Mouse (Mus musculus): ENCODE measurements at regions not wholly inside any gene's neighbourhood (a gene's known extent, or its start where the extent isn't known, plus 50 kb on each side); places are given as distances from the start of the nearest gene placed in this dataset.
"Not testable (repeated sequence)": the region's sequence is repeated elsewhere in the genome, so short reads cannot be mapped to it uniquely, and the experiment has no call there.

DNA sequence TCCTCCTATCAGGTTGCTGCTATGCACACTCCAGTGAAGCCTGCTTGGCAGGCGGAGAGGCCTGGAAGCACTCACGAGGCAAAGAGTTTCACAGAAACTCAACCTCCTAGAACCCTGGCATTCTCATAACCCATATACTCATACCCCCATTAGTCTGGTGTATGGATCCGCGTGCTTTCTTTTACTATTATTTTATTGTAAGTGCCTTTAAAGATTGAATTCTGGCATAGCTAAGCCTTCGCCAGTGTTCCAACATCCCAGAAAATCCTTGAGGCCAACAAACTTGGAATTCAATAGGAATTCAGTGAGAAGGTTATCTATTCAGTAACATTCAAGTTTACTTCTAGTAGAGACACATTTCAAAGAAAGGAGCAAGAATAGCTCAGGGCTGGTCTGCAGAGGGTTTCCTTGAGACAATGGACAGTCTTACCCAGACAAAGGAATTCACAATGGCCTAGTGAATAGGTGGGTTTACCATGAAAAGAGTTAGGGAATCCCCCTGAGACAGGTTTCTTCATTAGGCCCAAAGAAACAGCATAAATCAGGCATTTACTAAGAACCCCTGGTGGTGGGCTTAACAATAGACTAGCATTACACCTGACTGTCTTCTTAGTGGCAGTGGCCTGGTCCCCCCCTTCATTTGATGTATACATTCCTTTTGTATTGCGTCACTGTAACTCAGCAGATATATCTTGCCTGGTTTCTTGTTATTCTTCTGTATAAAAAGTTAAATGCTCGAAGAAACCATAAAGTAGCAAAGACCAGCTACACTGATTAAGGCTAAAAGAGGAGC is 80.8 kb upstream of the Gm15446 start:
- H3K36me3 ChIP-seq (ENCODE audit: control insufficient read depth); H3K4me1 ChIP-seq (ENCODE audit: control insufficient read depth); H3K9me3 ChIP-seq (ENCODE audit: control insufficient read depth, low read length); H3K27me3 ChIP-seq (ENCODE audit: control insufficient read depth); H3K4me3 ChIP-seq (replicated peaks): not testable (repeated sequence)

DNA sequence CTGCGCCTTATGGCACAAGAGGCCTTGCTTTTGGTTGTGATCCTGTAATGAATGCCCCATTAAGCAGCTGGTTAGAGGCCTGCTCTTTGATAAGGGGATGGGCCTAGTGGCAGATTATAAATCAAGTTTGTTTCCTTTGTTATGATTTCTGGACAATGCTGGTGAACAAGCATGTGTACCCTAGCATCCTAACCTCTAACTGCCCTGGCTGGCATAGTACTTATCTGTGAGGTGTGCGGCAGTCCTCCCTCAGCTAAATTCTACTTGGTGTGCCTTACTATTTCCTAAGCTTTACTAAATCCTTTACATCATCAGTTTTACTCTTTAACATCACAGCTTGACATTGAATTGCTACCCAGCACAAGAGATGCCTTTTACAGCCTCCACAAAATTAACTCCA is 79.0 kb upstream of the Gm15446 start:
- not testable (repeated sequence) for H3K27me3 ChIP-seq (ENCODE audit: control insufficient read depth); H3K9me3 ChIP-seq (ENCODE audit: control insufficient read depth, low read length); H3K4me1 ChIP-seq (ENCODE audit: control insufficient read depth); H3K4me3 ChIP-seq (replicated peaks); H3K36me3 ChIP-seq (ENCODE audit: control insufficient read depth)

GRCm38 (mm10) chr5:109844753-109845186 is 78.4 kb upstream of the Gm15446 start:
- H3K9me3 ChIP-seq (ENCODE audit: control insufficient read depth, low read length), result peaks cover 2% of the 10 kb centered on the region; the same call in 1 of the 2 replicates
- no peaks in the 10 kb centered on the region for H3K27me3 ChIP-seq (ENCODE audit: control insufficient read depth)
- peak overlapping the region; percentile 60 for H3K4me3 ChIP-seq (replicated peaks)
- TF ChIP-seq GATA1 (IDR thresholded peaks at IDR 0.05; ENCODE audit: low read length) (no peak), TAL1 (IDR thresholded peaks at IDR 0.05; ENCODE audit: low read length) (no peak)
- H3K4me1 ChIP-seq (ENCODE audit: control insufficient read depth), result peaks cover 2% of the 10 kb centered on the region; the same call in 1 of the 2 replicates
- H3K36me3 ChIP-seq (ENCODE audit: control insufficient read depth), result no peaks in the 10 kb centered on the region

DNA sequence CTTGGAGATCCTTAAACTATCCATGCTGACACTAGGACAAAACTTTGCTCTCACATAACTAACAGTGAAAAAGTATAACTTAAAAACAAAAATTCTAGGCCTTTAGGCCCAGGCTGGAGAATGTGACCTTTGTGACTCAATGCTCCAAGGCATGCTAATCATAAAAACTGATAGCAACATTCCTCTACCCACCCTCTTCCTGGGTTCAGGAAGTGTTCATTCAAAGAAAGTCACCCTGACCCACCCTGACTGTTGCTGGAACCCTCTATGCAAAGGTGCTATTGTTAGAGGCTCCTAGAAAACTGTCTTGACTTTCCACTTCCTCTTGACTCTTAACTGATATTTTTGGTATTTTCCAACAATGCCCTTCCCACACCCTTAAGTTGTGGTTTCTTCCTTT is 72.0 kb upstream of the Gm15446 start:
- H3K4me3 ChIP-seq (replicated peaks); H3K27me3 ChIP-seq (ENCODE audit: control insufficient read depth); H3K9me3 ChIP-seq (ENCODE audit: control insufficient read depth, low read length); H3K4me1 ChIP-seq (ENCODE audit: control insufficient read depth); H3K36me3 ChIP-seq (ENCODE audit: control insufficient read depth): not testable (repeated sequence)

DNA sequence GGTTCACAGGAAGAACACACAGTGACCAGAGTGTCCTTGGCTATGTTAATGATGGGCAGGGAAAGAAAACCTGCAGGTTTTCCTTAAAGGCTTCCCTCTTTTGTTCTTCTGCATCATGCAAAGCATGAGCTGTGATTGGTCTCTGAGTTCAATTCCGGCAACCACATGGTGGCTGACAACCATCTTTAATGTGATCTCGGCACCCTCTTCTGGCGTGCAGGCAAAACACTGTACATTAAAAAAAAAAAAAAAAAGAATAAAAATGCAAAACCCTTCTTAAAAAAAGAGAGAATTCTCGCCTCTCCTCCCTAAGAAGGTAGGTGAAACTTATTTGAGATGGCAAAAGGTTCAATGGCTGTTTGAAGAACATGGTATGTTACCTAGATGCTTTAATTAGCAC is 62.8 kb upstream of the Gm15446 start:
- Histone ChIP-seq H3K36me3 (ENCODE audit: control insufficient read depth) (no peaks in the 10 kb centered on the region), H3K9me3 (ENCODE audit: control insufficient read depth, low read length) (no peaks in the 10 kb centered on the region), H3K4me3 (replicated peaks) (no peak overlapping the region), H3K4me1 (ENCODE audit: control insufficient read depth) (no peaks in the 10 kb centered on the region), H3K27me3 (ENCODE audit: control insufficient read depth) (no peaks in the 10 kb centered on the region)
- TF ChIP-seq TAL1 (IDR thresholded peaks at IDR 0.05; ENCODE audit: low read length) (no peak; the same call in 2 of the 3 replicates), GATA1 (IDR thresholded peaks at IDR 0.05; ENCODE audit: low read length) (no peak)

- not testable (repeated sequence) for H3K4me3 ChIP-seq (replicated peaks); H3K9me3 ChIP-seq (ENCODE audit: control insufficient read depth, low read length); H3K27me3 ChIP-seq (ENCODE audit: control insufficient read depth); H3K36me3 ChIP-seq (ENCODE audit: control insufficient read depth)
- H3K4me1 ChIP-seq (ENCODE audit: control insufficient read depth), result peaks cover 14% of the 10 kb centered on the region
Observed at GRCm38 (mm10) chr5:109864517-109864916, 58.7 kb upstream of the Gm15446 start.

DNA sequence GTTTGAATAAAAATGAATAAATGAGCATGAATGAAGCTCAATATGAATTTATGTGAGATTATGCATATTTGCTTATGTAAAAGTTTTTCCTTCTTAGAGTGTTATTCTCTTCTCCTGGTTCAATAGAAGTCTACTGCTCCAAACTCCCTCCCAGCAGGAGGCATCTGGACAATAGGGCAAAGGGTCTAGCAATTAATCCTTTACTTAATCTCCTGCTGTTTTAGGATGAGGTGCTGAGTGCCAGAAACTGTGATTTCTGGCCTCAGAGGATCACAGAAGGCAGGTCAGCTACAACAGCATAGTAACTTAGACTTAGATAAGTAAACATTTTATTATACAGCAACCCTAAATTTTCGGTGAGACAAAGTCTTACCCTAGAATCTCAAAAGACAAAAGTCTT is 57.6 kb upstream of the Gm15446 start:
- Histone ChIP-seq H3K4me1 (ENCODE audit: control insufficient read depth) (peaks cover 14% of the 10 kb centered on the region), H3K36me3 (ENCODE audit: control insufficient read depth) (no peaks in the 10 kb centered on the region), H3K27me3 (ENCODE audit: control insufficient read depth) (no peaks in the 10 kb centered on the region), H3K4me3 (replicated peaks) (no peak overlapping the region), H3K9me3 (ENCODE audit: control insufficient read depth, low read length) (no peaks in the 10 kb centered on the region)
- no peak for TF ChIP-seq GATA1 (IDR thresholded peaks at IDR 0.05; ENCODE audit: low read length)
- no peak for TF ChIP-seq TAL1 (IDR thresholded peaks at IDR 0.05; ENCODE audit: low read length)

DNA sequence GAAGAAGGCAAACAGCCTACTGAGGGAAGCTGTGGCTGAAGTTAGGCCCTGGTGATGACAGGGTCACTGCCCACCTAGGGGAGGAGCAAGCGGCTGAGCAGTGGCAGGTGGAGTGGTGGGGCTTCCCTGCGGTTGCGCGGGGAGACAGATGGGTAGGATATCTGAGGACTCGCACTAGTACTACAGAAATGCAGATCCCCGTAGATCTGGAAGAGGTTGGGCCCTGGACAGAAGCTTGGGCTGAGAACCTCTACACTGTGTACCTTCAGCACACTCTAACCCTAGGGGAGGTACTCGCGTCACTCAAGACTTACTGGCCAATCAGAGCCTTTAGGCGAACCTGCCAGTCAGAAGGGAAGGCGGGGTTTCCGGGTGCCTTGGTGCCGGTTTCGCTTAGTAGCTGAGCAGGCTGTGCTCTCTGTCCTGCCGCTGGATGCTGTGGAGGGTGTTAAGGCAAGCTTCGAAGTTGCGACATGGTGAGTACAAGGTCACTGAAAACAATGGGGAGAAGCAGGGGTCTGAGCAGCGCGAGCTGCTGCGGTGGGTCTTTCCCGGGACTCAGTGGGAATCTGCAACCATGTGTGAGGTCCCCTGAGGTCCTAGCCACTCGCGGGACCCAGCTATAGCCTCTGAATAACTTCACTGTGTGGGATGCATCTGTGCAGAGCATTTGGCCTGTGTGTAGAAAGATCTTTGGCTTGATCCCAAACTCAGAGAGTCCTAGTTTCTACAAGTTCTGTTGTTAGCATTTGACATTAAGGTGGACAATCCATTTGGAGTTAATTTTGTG is 56.7 kb upstream of the Gm15446 start:
- H3K36me3 ChIP-seq (ENCODE audit: control insufficient read depth), result no peaks in the 10 kb centered on the region
- TF ChIP-seq GATA1 (IDR thresholded peaks at IDR 0.05; ENCODE audit: low read length), result no peak
- TF ChIP-seq TAL1 (IDR thresholded peaks at IDR 0.05; ENCODE audit: low read length), result no peak
- H3K4me3 ChIP-seq (replicated peaks), result peak overlapping the region; percentile 68
- no peaks in the 10 kb centered on the region for H3K27me3 ChIP-seq (ENCODE audit: control insufficient read depth)
- peaks cover 14% of the 10 kb centered on the region for H3K4me1 ChIP-seq (ENCODE audit: control insufficient read depth)
- no peaks in the 10 kb centered on the region for H3K9me3 ChIP-seq (ENCODE audit: control insufficient read depth, low read length)

DNA sequence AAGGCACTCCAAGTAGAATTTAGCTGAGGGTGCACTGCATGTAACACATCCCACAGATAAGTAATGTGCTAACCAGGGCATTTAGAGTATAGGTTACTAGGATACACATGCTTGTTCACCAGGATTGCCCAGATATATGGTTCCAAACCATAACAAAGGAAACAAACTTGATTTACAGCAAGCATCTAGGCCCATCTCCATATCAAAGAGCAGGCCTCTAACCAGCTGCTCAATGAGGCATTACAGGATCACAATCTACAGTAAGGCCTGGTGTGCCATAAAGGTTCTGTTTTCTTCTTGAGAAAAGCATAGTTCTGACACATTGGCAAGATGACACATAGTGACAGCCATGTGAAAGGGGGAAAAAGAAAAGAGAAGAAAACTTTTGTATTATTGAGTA is 56.0 kb upstream of the Gm15446 start:
- Histone ChIP-seq H3K4me3 (replicated peaks) (peak overlapping the region; percentile 51), H3K4me1 (ENCODE audit: control insufficient read depth) (peaks cover 14% of the 10 kb centered on the region)
- H3K36me3 ChIP-seq (ENCODE audit: control insufficient read depth); H3K9me3 ChIP-seq (ENCODE audit: control insufficient read depth, low read length); H3K27me3 ChIP-seq (ENCODE audit: control insufficient read depth): not testable (repeated sequence)

All from erythroblast, embryonic 14.5 days (primary cell).